Mouse (Mus musculus) macrophage (primary cell): ENCODE measurements at regions not wholly inside any gene's neighbourhood (a gene's known extent, or its start where the extent isn't known, plus 50 kb on each side); places are given as distances from the start of the nearest gene placed in this dataset.

Source experiments
- H3K27ac ChIP-seq: fragments of 350-480 bp; formaldehyde crosslinking; 2 replicates; pipeline ENCODE4 v1.9.0; 2021
- H3K36me3 ChIP-seq: fragments of 350-480 bp; formaldehyde crosslinking; 2 replicates; pipeline ENCODE4 v1.9.0; 2021; ENCODE audit errors: inconsistent target
- H3K4me3 ChIP-seq: fragments of 350-480 bp; formaldehyde crosslinking; 2 replicates; pipeline ENCODE4 v1.9.0; 2021; ENCODE audit errors: inconsistent target
- H3K79me2 ChIP-seq: fragments of 350-480 bp; formaldehyde crosslinking; 2 replicates; pipeline ENCODE4 v1.9.0; 2021; ENCODE audit errors: inconsistent target
- WGBS: methylation state at CpG from one replicate; pipeline ENCODE4 v1.1.7; 2026; ENCODE audit warnings: inconsistent platforms; ENCODE audit not compliant: missing documents; 5-methylcytosine and 5-hydroxymethylcytosine counted together

- WGBS, result 2% methylated on average over 14 of the region's 14 CpGs
- Histone ChIP-seq H3K36me3 (no peaks in the 10 kb centered on the region), H3K4me3 (no peak overlapping the region), H3K79me2 (no peaks in the 10 kb centered on the region), H3K27ac (peak overlapping the region; percentile 83)
Measured at GRCm38 (mm10) chr19:21036507-21037425, 82.8 kb upstream of the Tmc1 start.

- no peak overlapping the region for H3K4me3 ChIP-seq
- peak overlapping the region; percentile 83; the same call in 1 of the 2 replicates for H3K27ac ChIP-seq
- no peaks in the 10 kb centered on the region for H3K36me3 ChIP-seq
- H3K79me2 ChIP-seq, result no peaks in the 10 kb centered on the region
- 71% methylated on average over 4 of the region's 4 CpGs for WGBS
Measured at GRCm38 (mm10) chr19:21035505-21035904, 81.5 kb upstream of the Tmc1 start.

- Histone ChIP-seq H3K27ac (no peak overlapping the region), H3K79me2 (no peaks in the 10 kb centered on the region), H3K36me3 (no peaks in the 10 kb centered on the region), H3K4me3 (no peak overlapping the region)
- WGBS, result 90% methylated on average over 3 of the region's 3 CpGs
Measured at GRCm38 (mm10) chr19:21033991-21034390, 80.0 kb upstream of the Tmc1 start.

GRCm38 (mm10) chr19:21032558-21032957 lies 78.6 kb upstream of the Tmc1 start:
- Histone ChIP-seq H3K27ac (peak overlapping the region; percentile 72), H3K79me2 (no peaks in the 10 kb centered on the region), H3K4me3 (no peak overlapping the region), H3K36me3 (no peaks in the 10 kb centered on the region)
- 5% methylated on average over 2 of the region's 2 CpGs for WGBS

- 0% methylated on average over 4 of the region's 4 CpGs for WGBS
- H3K36me3 ChIP-seq, result no peaks in the 10 kb centered on the region
- no peaks in the 10 kb centered on the region for H3K79me2 ChIP-seq
- H3K27ac ChIP-seq, result peak overlapping the region; percentile 72
- H3K4me3 ChIP-seq, result no peak overlapping the region
Measured at GRCm38 (mm10) chr19:21031768-21032308, 77.8 kb upstream of the Tmc1 start.

GRCm38 (mm10) chr19:21030971-21031370 lies 77.0 kb upstream of the Tmc1 start:
- peak overlapping the region; percentile 72 for H3K27ac ChIP-seq
- H3K79me2 ChIP-seq, result no peaks in the 10 kb centered on the region
- no peak overlapping the region for H3K4me3 ChIP-seq
- 91% methylated on average over 5 of the region's 5 CpGs for WGBS
- no peaks in the 10 kb centered on the region for H3K36me3 ChIP-seq

GRCm38 (mm10) chr19:21028981-21029380 lies 75.0 kb upstream of the Tmc1 start:
- whole genome bisulfite sequencing, result 94% methylated on average over 3 of the region's 3 CpGs
- no peaks in the 10 kb centered on the region for H3K36me3 ChIP-seq
- H3K4me3 ChIP-seq, result no peak overlapping the region

GRCm38 (mm10) chr19:21012391-21012790 lies 58.4 kb upstream of the Tmc1 start:
- H3K36me3 ChIP-seq, result no peaks in the 10 kb centered on the region
- H3K4me3 ChIP-seq, result no peak overlapping the region
- no peak overlapping the region for H3K27ac ChIP-seq
- no peaks in the 10 kb centered on the region for H3K79me2 ChIP-seq
- 91% methylated on average over 8 of the region's 10 CpGs for WGBS

More at GRCm38 (mm10) chr19:21028981-21029380, 75.0 kb upstream of the Tmc1 start:
- Histone ChIP-seq H3K79me2 (no peaks in the 10 kb centered on the region), H3K27ac (no peak overlapping the region)

GRCm38 (mm10) chr19:21009607-21010006 lies 55.6 kb upstream of the Tmc1 start:
- H3K4me3 ChIP-seq, result no peak overlapping the region
- H3K27ac ChIP-seq, result no peak overlapping the region
- H3K36me3 ChIP-seq, result no peaks in the 10 kb centered on the region
- WGBS, result 100% methylated on average over 2 of the region's 2 CpGs
- H3K79me2 ChIP-seq, result no peaks in the 10 kb centered on the region

- WGBS, result 95% methylated on average over 2 of the region's 2 CpGs
- no peaks in the 10 kb centered on the region for H3K79me2 ChIP-seq
- H3K27ac ChIP-seq, result no peak overlapping the region
- H3K4me3 ChIP-seq, result no peak overlapping the region
- H3K36me3 ChIP-seq, result no peaks in the 10 kb centered on the region
Measured at GRCm38 (mm10) chr19:21004411-21004810, 50.4 kb upstream of the Tmc1 start.
